Comparison of ENCODE assay signal across 10 mouse cellular contexts in genomic region chr1:132372896-132373534, GRCm38 (mm10). TPM values are rescaled to one million over a fixed set of nuclear protein-coding genes. Genes with fewer than 3 reads are reported as not detected.
DNase-seq lines count a peak whose midpoint lies in the region; ATAC-seq and TF ChIP-seq lines count a peak whose summit lies in the region.
"Had no signal": no experiment of that assay in that cellular context is flagged by ENCODE, and none has a peak within 500 bp of the region (broad histone marks: within the 10 kb centered on the region; RNA-seq: fewer than 3 reads in every experiment).

No protein-coding gene starts in this region.

- ATAC-seq in heart, embryonic 11.5 days (replicated peaks; ENCODE audit: insufficient number of reproducible peaks, low FRiP score, low TSS enrichment): no peak
- ATAC-seq in neural tube, embryonic 11.5 days (ENCODE audit: insufficient read depth, low FRiP score, low TSS enrichment): no peak
- ATAC-seq in liver, embryonic 14.5 days (ENCODE audit: insufficient read depth): no peak
- ATAC-seq in intestine, embryonic 16.5 days: no peak

- no peak for DNase-seq in heart, adult 9 months (ENCODE audit: low spot score in 2 of 2)
- no peak for DNase-seq in neural tube, embryonic 11.5 days (ENCODE audit: low spot score)
- DNase-seq in neural tube, embryonic 10.5 days (ENCODE audit: extremely low spot score, low spot score): no peak
- DNase-seq in liver, embryonic 14.5 days (ENCODE audit: low read depth in 3 of 3, low spot score in 3 of 3): no peak
- no peak for DNase-seq in spleen, postnatal 14 days (ENCODE audit: low spot score in 2 of 2)
- DNase-seq in left cerebral cortex, adult 11 months (ENCODE audit: low spot score): no peak
- DNase-seq: lung, adult 2 months; thymus, adult 2 months had no signal

- H3K27ac ChIP-seq in heart, embryonic 11.5 days (ENCODE audit: low read depth, low read length): 0 out of 2 replicates have a peak overlapping the region, but pooled peaks have one; percentile 73
- H3K27ac ChIP-seq in neural tube, embryonic 11.5 days (ENCODE audit: low read depth, low read length): peak overlapping the region; percentile 21
- peak overlapping the region; percentile 88 for H3K27ac ChIP-seq in liver, embryonic 14.5 days
- no peak overlapping the region for H3K27ac ChIP-seq in intestine, embryonic 16.5 days (ENCODE audit: low read length)

- no peaks in the 10 kb centered on the region for H3K27me3 ChIP-seq in heart, embryonic 11.5 days (ENCODE audit: control insufficient read depth, insufficient read depth, low read length)
- no peaks in the 10 kb centered on the region for H3K27me3 ChIP-seq in neural tube, embryonic 11.5 days (ENCODE audit: control insufficient read depth, insufficient read depth, low read length)
- no peaks in the 10 kb centered on the region for H3K27me3 ChIP-seq in liver, embryonic 14.5 days (ENCODE audit: control insufficient read depth, insufficient read depth, low read length)
- no peaks in the 10 kb centered on the region for H3K27me3 ChIP-seq in intestine, embryonic 16.5 days (replicated peaks; ENCODE audit: control insufficient read depth, insufficient read depth, low read length)

- no peaks in the 10 kb centered on the region for H3K9me3 ChIP-seq in heart, embryonic 11.5 days (replicated peaks; ENCODE audit: control insufficient read depth, low read length)
- no peaks in the 10 kb centered on the region for H3K9me3 ChIP-seq in neural tube, embryonic 11.5 days (ENCODE audit: control insufficient read depth, low read length)
- no peaks in the 10 kb centered on the region for H3K9me3 ChIP-seq in liver, embryonic 14.5 days (ENCODE audit: control insufficient read depth, low read length)
- H3K9me3 ChIP-seq in intestine, embryonic 16.5 days (ENCODE audit: control insufficient read depth, low read length): no peaks in the 10 kb centered on the region

- TF ChIP-seq EP300 in liver, embryonic 14.5 days (IDR thresholded peaks at IDR 0.05; ENCODE audit: low read depth): no peak

- H3K9ac ChIP-seq in heart, embryonic 11.5 days (ENCODE audit: low read depth, low read length): peak overlapping the region; percentile 1; the same call in 1 of the 2 replicates
- no peak overlapping the region; the same call in 1 of the 2 replicates for H3K9ac ChIP-seq in neural tube, embryonic 11.5 days (ENCODE audit: low read length)
- peak overlapping the region; percentile 38 for H3K9ac ChIP-seq in liver, embryonic 14.5 days (replicated peaks)
- H3K9ac ChIP-seq in intestine, embryonic 16.5 days (ENCODE audit: low read depth, low read length): no peak overlapping the region

- 74% methylated on average over 6 of the region's 6 CpGs for WGBS in heart, embryonic 11.5 days (ENCODE audit: insufficient replicate concordance)
- WGBS in neural tube, embryonic 11.5 days: 93% methylated on average over 6 of the region's 6 CpGs
- 77% methylated on average over 6 of the region's 6 CpGs for WGBS in liver, embryonic 14.5 days (ENCODE audit: insufficient replicate concordance)
- 84% methylated on average over 6 of the region's 6 CpGs for WGBS in intestine, embryonic 16.5 days

- no peak overlapping the region for H3K4me3 ChIP-seq in heart, embryonic 11.5 days (ENCODE audit: low read depth, low read length)
- H3K4me3 ChIP-seq in neural tube, embryonic 11.5 days (ENCODE audit: low read depth, low read length): no peak overlapping the region
- peak overlapping the region in 1 of 2 experiments; percentile 13; a peak in 1 of 4 replicates for H3K4me3 ChIP-seq in liver, embryonic 14.5 days (ENCODE audit: insufficient read depth in 1 of 2, low read depth in 2 of 2, low read length in 2 of 2)
- no peak overlapping the region for H3K4me3 ChIP-seq in intestine, embryonic 16.5 days (ENCODE audit: low read length)

- TF ChIP-seq CTCF in liver, embryonic 14.5 days (IDR thresholded peaks at IDR 0.05; ENCODE audit: low read depth): no peak

- H3K36me3 ChIP-seq in heart, embryonic 11.5 days (ENCODE audit: control insufficient read depth, insufficient read depth, low read length): no peaks in the 10 kb centered on the region
- peaks cover 2% of the 10 kb centered on the region; the same call in 1 of the 2 replicates for H3K36me3 ChIP-seq in neural tube, embryonic 11.5 days (ENCODE audit: control insufficient read depth, insufficient read depth, low read length)
- peaks cover 53% of the 10 kb centered on the region for H3K36me3 ChIP-seq in liver, embryonic 14.5 days (replicated peaks; ENCODE audit: control insufficient read depth, insufficient read depth, low read depth)
- no peaks in the 10 kb centered on the region for H3K36me3 ChIP-seq in intestine, embryonic 16.5 days (ENCODE audit: control insufficient read depth, insufficient read depth, low read length)

- no peak overlapping the region; the same call in 1 of the 2 replicates for H3K4me2 ChIP-seq in heart, embryonic 11.5 days
- H3K4me2 ChIP-seq in neural tube, embryonic 11.5 days (ENCODE audit: low read depth): no peak overlapping the region
- H3K4me2 ChIP-seq in liver, embryonic 14.5 days (ENCODE audit: low read depth): peak overlapping the region; percentile 79
- H3K4me2 ChIP-seq in intestine, embryonic 16.5 days (ENCODE audit: low read depth, low read length): no peak overlapping the region

- peaks cover 68% of the 10 kb centered on the region for H3K4me1 ChIP-seq in heart, embryonic 11.5 days (ENCODE audit: control insufficient read depth, insufficient read depth, low read length)
- peaks cover 15% of the 10 kb centered on the region for H3K4me1 ChIP-seq in neural tube, embryonic 11.5 days (ENCODE audit: control insufficient read depth, insufficient read depth, low read length)
- peaks cover 84 to 90% of the 10 kb centered on the region in 2 experiments for H3K4me1 ChIP-seq in liver, embryonic 14.5 days (replicated peaks; ENCODE audit: control insufficient read depth in 2 of 2, insufficient read depth in 2 of 2, low read length in 1 of 2)
- H3K4me1 ChIP-seq in intestine, embryonic 16.5 days (ENCODE audit: control insufficient read depth, insufficient read depth, low read length): peaks cover 30% of the 10 kb centered on the region

RNA-seq across cellular contexts. Expression of gene Tmcc2, which starts 18.1 kb away (rescaled TPM):
- polyA plus RNA-seq in heart, embryonic 11.5 days (2014; fragmentation: Nextera tagmentation; extraction: Ambion mirVana): 10.4 and 14.6 TPM in 2 replicates
- polyA plus RNA-seq in neural tube, embryonic 11.5 days (2014; fragmentation: Nextera tagmentation; extraction: Ambion mirVana): 14.5 and 15.9 TPM in 2 replicates
- 327 and 335 TPM in 2 replicates for polyA plus RNA-seq in liver, embryonic 14.5 days (2012; rRNA removed)
- polyA plus RNA-seq in liver, embryonic 14.5 days (2014; fragmentation: Nextera tagmentation; extraction: Ambion mirVana): 285 and 306 TPM in 2 replicates
- 9.4 and 12.2 TPM in 2 replicates for polyA plus RNA-seq in intestine, embryonic 16.5 days (2015; fragmentation: Nextera tagmentation; extraction: Ambion mirVana)

RNA-seq across cellular contexts. Expression of gene Dstyk, which starts 44.3 kb away (rescaled TPM):
- polyA plus RNA-seq in heart, embryonic 11.5 days (2014; fragmentation: Nextera tagmentation; extraction: Ambion mirVana): 11.6 and 11.9 TPM in 2 replicates
- 11.7 and 12.0 TPM in 2 replicates for polyA plus RNA-seq in neural tube, embryonic 11.5 days (2014; fragmentation: Nextera tagmentation; extraction: Ambion mirVana)
- polyA plus RNA-seq in liver, embryonic 14.5 days (2012; rRNA removed): 3.3 and 4.0 TPM in 2 replicates
- 3.6 TPM in 2 replicates for polyA plus RNA-seq in liver, embryonic 14.5 days (2014; fragmentation: Nextera tagmentation; extraction: Ambion mirVana)
- 6.2 and 6.3 TPM in 2 replicates for polyA plus RNA-seq in intestine, embryonic 16.5 days (2015; fragmentation: Nextera tagmentation; extraction: Ambion mirVana)

RNA-seq across cellular contexts. Expression of gene Nuak2, which starts 57.1 kb away (rescaled TPM):
- polyA plus RNA-seq in heart, embryonic 11.5 days (2014; fragmentation: Nextera tagmentation; extraction: Ambion mirVana): 2.6 and 3.6 TPM in 2 replicates
- 24.4 and 25.4 TPM in 2 replicates for polyA plus RNA-seq in neural tube, embryonic 11.5 days (2014; fragmentation: Nextera tagmentation; extraction: Ambion mirVana)
- 1.0 and 1.2 TPM in 2 replicates for polyA plus RNA-seq in liver, embryonic 14.5 days (2012; rRNA removed)
- polyA plus RNA-seq in liver, embryonic 14.5 days (2014; fragmentation: Nextera tagmentation; extraction: Ambion mirVana): 2.0 and 2.1 TPM in 2 replicates
- polyA plus RNA-seq in intestine, embryonic 16.5 days (2015; fragmentation: Nextera tagmentation; extraction: Ambion mirVana): 4.6 and 5.6 TPM in 2 replicates

Comparison
In these comparisons a context has a peak if more than half of its experiments do, and no peak if none do; other contexts are left out.
1. H3K9ac ChIP-seq: peak in heart, embryonic 11.5 days (single experiment) and liver, embryonic 14.5 days (single experiment); none in neural tube, embryonic 11.5 days (single experiment) and intestine, embryonic 16.5 days (single experiment).
2. RNA of gene Tmcc2, which starts 18.1 kb away (polyA plus RNA-seq): 285 to 335 TPM in liver, embryonic 14.5 days; 14.5 to 15.9 TPM in neural tube, embryonic 11.5 days, 9.4 to 12.2 TPM in intestine, embryonic 16.5 days and 10.4 to 14.6 TPM in heart, embryonic 11.5 days; every median in the first group is over 10 times any median in the second.